Mouse (Mus musculus) limb, embryonic 14.5 days (tissue): Measurements from ENCODE around the gene Gm14410. TPM values are rescaled to one million over a fixed set of nuclear protein-coding genes. Genes with fewer than 3 reads are reported as not detected.
"Not testable (repeated sequence)": the region's sequence is repeated elsewhere in the genome, so short reads cannot be mapped to it uniquely, and the experiment has no call there.

ENCODE experiments used
- ATAC-seq: fragments of 200-750 bp; cut with Nextera tagmentation; 2 replicates; pipeline ENCODE4 v1.8.0; 2017; ENCODE audit warnings: low read depth, moderate number of reproducible peaks, moderate TSS enrichment; ENCODE audit not compliant: low FRiP score
- DNase-seq: peaks from one replicate; pipeline ENCODE4 v3.0.0-alpha.2; 2015; ENCODE audit warnings: low spot score
- H3K27ac ChIP-seq: fragments of 300-500 bp; sonication (generic); replicated peaks from 2 replicates; pipeline ENCODE4 v1.5.1; 2014; ENCODE audit warnings: low read depth, mild to moderate bottlenecking, low read length, moderate library complexity, mixed read lengths
- H3K27me3 ChIP-seq: fragments of 300-500 bp; sonication (generic); 2 replicates; pipeline ENCODE4 v1.6.1; 2014; ENCODE audit warnings: low read length, mixed read lengths; ENCODE audit not compliant: control insufficient read depth, insufficient read depth
- H3K36me3 ChIP-seq: fragments of 300-500 bp; sonication (generic); 2 replicates; pipeline ENCODE4 v1.6.1; 2014; ENCODE audit warnings: mild to moderate bottlenecking, low read length, moderate library complexity, mixed read lengths; ENCODE audit not compliant: control insufficient read depth, insufficient read depth
- H3K4me1 ChIP-seq: fragments of 300-500 bp; sonication (generic); 2 replicates; pipeline ENCODE4 v1.6.1; 2014; ENCODE audit warnings: antibody characterized with exemption, low read length, mixed read lengths; ENCODE audit not compliant: control insufficient read depth, insufficient read depth
- H3K4me2 ChIP-seq: fragments of 300-500 bp; sonication (generic); replicated peaks from 2 replicates; pipeline ENCODE4 v1.6.1; 2014; ENCODE audit warnings: low read depth, mild to moderate bottlenecking, low read length, moderate library complexity; ENCODE audit not compliant: severe bottlenecking
- H3K4me3 ChIP-seq: fragments of 300-500 bp; sonication (generic); replicated peaks from 2 replicates; pipeline ENCODE4 v1.5.1; 2014; ENCODE audit warnings: low read length
- H3K9ac ChIP-seq: fragments of 300-500 bp; sonication (generic); 2 replicates; pipeline ENCODE4 v1.6.1; 2014; ENCODE audit warnings: mild to moderate bottlenecking, low read depth, low read length, moderate library complexity; ENCODE audit not compliant: severe bottlenecking
- H3K9me3 ChIP-seq: fragments of 300-500 bp; sonication (generic); 2 replicates; pipeline ENCODE4 v1.6.1; 2016; ENCODE audit warnings: low read length; ENCODE audit not compliant: control insufficient read depth
- WGBS: fragments of 180-500 bp; shearing (Covaris S2); extraction: QIAGEN DNeasy Blood & Tissue Kit; methylation state at CpG from one replicate; pipeline ENCODE4 v1.1.7; 2014; 5-methylcytosine and 5-hydroxymethylcytosine counted together
- polyA plus RNA-seq, 2 experiments: library from polyadenylated mRNA; depleted of rRNA in 1 of 2; stranded (reverse) in 1 of 2; unstranded in 1 of 2; fragments of >200 nt; fragmentation: Nextera tagmentation in 1 of 2; extraction: Ambion mirVana in 1 of 2; gene quantifications; 2 replicates each; pipeline versions ENCODE4 v1.2.1 to v1.2.3; 2012 to 2014

Gene Gm14410
- 16.5 and 26.0 TPM in 2 replicates for polyA plus RNA-seq (2012; rRNA removed)
- polyA plus RNA-seq (2014; fragmentation: Nextera tagmentation; extraction: Ambion mirVana) = 31.3 and 32.1 TPM in 2 replicates

DNA sequence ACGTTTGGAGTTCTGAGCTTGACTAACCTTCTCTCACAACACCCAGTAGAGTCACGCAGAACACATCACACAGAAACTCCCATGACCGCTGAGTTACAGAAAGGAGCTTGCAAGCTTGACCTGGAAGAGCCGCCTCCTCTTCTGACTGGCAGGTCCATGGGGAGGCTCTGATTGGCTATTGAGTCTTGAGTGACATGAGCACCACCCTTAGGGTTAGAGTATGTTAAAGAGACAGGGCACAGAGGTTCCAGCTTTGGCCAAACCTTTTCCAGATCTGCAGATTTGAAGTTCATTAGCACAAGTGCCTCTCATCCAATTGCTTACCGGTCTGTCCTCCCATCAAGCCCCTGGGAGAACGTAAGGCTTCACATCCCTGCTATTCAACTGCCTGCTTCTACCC is at the start of gene Gm14410:
Gene Gm14410, minus strand, starts transcription at position 81 of the 400 bp plus-strand sequence.
- not testable (repeated sequence) for H3K9me3 ChIP-seq, H3K4me2 ChIP-seq, H3K36me3 ChIP-seq, H3K4me1 ChIP-seq, ATAC-seq, H3K27ac ChIP-seq, DNase-seq, H3K9ac ChIP-seq, H3K27me3 ChIP-seq
- 3% methylated on average over 3 of the region's 6 CpGs for WGBS
- peak within 1 kb of the TSS; percentile 29 for H3K4me3 ChIP-seq

DNA sequence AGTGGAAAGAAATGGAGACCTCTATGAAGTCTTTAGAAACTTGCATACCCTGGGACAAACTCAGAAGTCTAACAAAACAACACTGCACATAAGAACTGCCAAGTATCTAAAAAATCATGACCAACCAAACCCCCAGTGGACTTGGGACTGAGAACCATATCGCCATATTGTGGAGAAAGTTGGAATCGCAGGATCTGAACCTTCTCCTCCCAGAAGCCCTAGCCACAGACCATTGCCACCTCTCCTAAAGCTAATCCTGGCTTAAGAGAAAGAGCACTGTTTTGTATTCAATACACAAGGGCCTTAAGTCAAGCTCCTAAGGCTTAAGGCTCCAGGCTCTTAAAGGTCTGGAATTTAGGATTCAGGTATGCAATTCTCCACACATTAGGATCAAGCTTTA is 41.2 kb upstream of the Gm14410 start:
- H3K4me2 ChIP-seq, H3K4me1 ChIP-seq, H3K27me3 ChIP-seq, DNase-seq, H3K4me3 ChIP-seq, H3K9ac ChIP-seq, ATAC-seq, H3K27ac ChIP-seq, H3K36me3 ChIP-seq, H3K9me3 ChIP-seq: not testable (repeated sequence)
- 83% methylated on average over 2 of the region's 2 CpGs for WGBS

DNA sequence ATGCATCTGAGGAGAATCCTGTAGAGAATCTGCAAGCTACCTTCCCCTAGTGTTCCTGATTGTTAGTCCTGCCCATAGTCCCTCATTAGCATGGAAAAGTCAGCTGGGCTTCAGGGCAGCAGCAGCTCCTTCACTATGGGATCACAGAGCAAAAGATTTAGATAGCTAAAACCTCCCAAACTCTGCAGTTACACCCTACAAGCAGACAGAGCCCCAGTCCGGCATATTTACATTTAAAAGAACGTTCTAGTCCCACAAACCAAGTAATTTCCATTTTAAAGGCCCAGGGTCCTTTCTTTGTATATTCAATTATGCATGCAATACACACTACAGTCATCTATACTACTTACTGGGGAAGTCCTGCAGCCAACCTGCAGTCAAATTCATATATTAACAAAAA is 24.2 kb upstream of the Gm14410 start:
- WGBS = 78% methylated on average over 2 of the region's 2 CpGs
- not testable (repeated sequence) for H3K27me3 ChIP-seq, H3K4me3 ChIP-seq, H3K36me3 ChIP-seq, H3K27ac ChIP-seq, H3K9me3 ChIP-seq, ATAC-seq, H3K9ac ChIP-seq, DNase-seq, H3K4me1 ChIP-seq, H3K4me2 ChIP-seq

DNA sequence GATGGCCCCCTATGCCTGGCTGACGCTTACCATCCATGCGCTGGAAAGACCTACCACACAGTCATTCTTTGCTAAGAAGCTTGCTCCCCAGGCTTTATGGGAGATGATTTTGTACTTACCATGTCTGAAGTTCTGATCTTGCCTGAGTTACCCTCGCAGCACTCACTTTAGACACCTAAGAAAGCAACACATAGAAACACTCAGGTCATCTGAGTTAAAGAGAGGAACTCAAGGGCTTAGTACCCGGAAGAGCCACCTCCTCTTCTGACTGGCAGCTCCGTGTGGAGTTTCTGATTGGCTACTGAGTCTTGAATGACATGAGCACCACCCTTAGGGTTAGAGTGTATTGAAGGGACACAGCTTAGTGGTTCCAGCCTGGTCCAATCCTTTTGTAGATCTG is 33.5 kb downstream of the Gm14410 start:
- H3K4me1 ChIP-seq, H3K36me3 ChIP-seq, H3K9ac ChIP-seq, H3K9me3 ChIP-seq, H3K4me2 ChIP-seq, H3K4me3 ChIP-seq, H3K27ac ChIP-seq, DNase-seq, H3K27me3 ChIP-seq, ATAC-seq: not testable (repeated sequence)
- 79% methylated on average over 4 of the region's 5 CpGs for WGBS

Other genes starting within 250 kb of the Gm14410 start
- gene Gm14419, start 205.5 kb downstream of the Gm14410 start, polyA plus RNA-seq (2012; rRNA removed) = 6.6 and 7.8 TPM in 2 replicates
- gene Gm14419, start 205.5 kb downstream of the Gm14410 start, polyA plus RNA-seq (2014; fragmentation: Nextera tagmentation; extraction: Ambion mirVana) = 10.6 and 14.6 TPM in 2 replicates
- gene Gm14401, start 132.1 kb downstream of the Gm14410 start, polyA plus RNA-seq (2012; rRNA removed) = not detected in 2 replicates
- gene Gm14401, start 132.1 kb downstream of the Gm14410 start, polyA plus RNA-seq (2014; fragmentation: Nextera tagmentation; extraction: Ambion mirVana) = 0.41 TPM in 1 of 2 replicates, not detected in the other
- not detected in 2 replicates for gene Gm14409, start 60.6 kb upstream of the Gm14410 start, polyA plus RNA-seq (2012; rRNA removed)
- gene Gm14409, start 60.6 kb upstream of the Gm14410 start, polyA plus RNA-seq (2014; fragmentation: Nextera tagmentation; extraction: Ambion mirVana) = not detected in 2 replicates
- 0.35 and 0.57 TPM in 2 replicates for gene Gm14412, start 117.9 kb upstream of the Gm14410 start, polyA plus RNA-seq (2012; rRNA removed)
- 0.28 and 0.46 TPM in 2 replicates for gene Gm14412, start 117.9 kb upstream of the Gm14410 start, polyA plus RNA-seq (2014; fragmentation: Nextera tagmentation; extraction: Ambion mirVana)
- 3.2 and 5.7 TPM in 2 replicates for gene Gm14418, start 191.9 kb upstream of the Gm14410 start, polyA plus RNA-seq (2012; rRNA removed)
- gene Gm14418, start 191.9 kb upstream of the Gm14410 start, polyA plus RNA-seq (2014; fragmentation: Nextera tagmentation; extraction: Ambion mirVana) = 7.4 and 11.4 TPM in 2 replicates